Mouse (Mus musculus) brain, embryonic 14.5 days (tissue): ENCODE results near the gene Nudcd2.

ENCODE experiments used
- CTCF ChIP-seq: fragments of 200-500 bp; IDR thresholded peaks from 2 replicates; pipeline ENCODE4 v1.5.1; 2012; ENCODE audit warnings: inconsistent platforms, mild to moderate bottlenecking, moderate library complexity, borderline replicate concordance; ENCODE audit not compliant: insufficient read depth, insufficient read length; ENCODE audit errors: extremely low read depth
- POLR2A ChIP-seq: fragments of 200-500 bp; IDR thresholded peaks from 2 replicates; pipeline ENCODE4 v1.6.1; 2012; ENCODE audit warnings: mild to moderate bottlenecking, inconsistent platforms, borderline replicate concordance; ENCODE audit not compliant: poor library complexity, insufficient read depth, insufficient read length, severe bottlenecking; ENCODE audit errors: extremely low read depth

- TF ChIP-seq CTCF, result no peak
- no peak for TF ChIP-seq POLR2A
These were observed 15.1 kb upstream of the Nudcd2 start for GRCm38 (mm10) chr11:40718324-40718723.
